Mouse (Mus musculus) ES-CJ7 (cell line): ENCODE data around the gene Nfib.

Experiments
- DNase-seq: peaks from one replicate; pipeline ENCODE4 v3.0.0; 2011; ENCODE audit warnings: low read depth, low spot score

The Nfib gene

DNA sequence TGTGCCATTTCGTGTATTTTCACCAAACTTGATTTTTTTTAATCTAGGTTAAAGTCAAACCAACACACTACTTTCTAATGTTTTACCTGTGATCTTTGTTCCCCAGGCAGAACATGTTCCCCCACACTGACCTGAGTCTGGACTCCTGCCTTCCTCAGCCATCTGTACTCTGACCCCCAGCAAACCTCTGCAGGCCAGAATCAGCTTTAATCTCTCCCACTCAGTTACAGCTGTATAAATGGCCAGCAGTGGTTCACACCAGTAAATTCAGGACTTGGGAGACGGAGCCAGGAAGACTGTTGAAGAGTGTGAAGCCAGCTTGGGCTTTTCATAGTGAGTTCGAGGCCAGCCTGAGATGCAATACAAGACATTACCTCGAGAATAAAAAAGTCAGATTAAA, 312.5 kb downstream of the Nfib start:
- DNase-seq, result no peak

DNA sequence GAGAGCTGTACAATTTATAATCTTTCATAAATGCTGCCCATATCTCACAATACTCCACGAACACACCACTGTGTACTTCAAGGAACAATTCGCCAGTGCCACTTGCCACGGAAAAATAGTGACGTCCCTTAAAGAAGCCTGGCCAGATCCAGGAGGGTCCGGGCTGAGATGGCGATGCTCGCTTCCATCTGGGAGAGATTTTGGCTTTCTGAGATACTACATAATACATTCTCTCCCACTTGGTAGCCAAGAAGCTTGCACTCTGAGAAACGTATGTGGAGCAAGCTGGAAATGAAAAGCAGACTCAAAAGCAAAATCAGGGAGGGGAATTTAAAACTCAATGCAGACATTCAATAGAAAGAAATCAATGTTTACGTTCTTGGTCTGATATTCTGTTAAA, 313.1 kb downstream of the Nfib start:
- no peak for DNase-seq

- DNase-seq, result no peak
These were observed 313.7 kb downstream of the Nfib start for GRCm38 (mm10) chr4:82391726-82392472.

- no peak for DNase-seq
These were observed 315.0 kb downstream of the Nfib start for GRCm38 (mm10) chr4:82390545-82390944.

DNA sequence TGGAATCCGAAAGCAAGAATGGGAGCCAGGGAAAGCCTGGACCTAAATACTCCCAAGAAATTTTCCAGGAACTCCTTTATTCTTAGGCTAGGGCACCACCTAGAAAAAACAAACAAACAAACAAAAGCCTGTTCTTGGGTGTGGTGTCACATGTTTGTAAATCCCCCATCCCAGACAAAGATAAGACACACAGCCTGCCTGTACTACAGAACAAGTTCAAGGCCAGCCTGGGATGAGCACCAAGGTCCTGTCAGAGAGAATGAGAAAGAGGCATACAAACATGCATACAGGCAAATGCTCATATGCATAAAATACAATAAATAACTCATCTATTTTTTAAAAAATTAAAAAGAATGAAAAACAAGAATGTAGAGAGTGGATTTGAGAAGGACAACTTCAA, 315.7 kb downstream of the Nfib start:
- DNase-seq, result no peak

GRCm38 (mm10) chr4:82387620-82388019, 317.9 kb downstream of the Nfib start:
- DNase-seq, result no peak

DNA sequence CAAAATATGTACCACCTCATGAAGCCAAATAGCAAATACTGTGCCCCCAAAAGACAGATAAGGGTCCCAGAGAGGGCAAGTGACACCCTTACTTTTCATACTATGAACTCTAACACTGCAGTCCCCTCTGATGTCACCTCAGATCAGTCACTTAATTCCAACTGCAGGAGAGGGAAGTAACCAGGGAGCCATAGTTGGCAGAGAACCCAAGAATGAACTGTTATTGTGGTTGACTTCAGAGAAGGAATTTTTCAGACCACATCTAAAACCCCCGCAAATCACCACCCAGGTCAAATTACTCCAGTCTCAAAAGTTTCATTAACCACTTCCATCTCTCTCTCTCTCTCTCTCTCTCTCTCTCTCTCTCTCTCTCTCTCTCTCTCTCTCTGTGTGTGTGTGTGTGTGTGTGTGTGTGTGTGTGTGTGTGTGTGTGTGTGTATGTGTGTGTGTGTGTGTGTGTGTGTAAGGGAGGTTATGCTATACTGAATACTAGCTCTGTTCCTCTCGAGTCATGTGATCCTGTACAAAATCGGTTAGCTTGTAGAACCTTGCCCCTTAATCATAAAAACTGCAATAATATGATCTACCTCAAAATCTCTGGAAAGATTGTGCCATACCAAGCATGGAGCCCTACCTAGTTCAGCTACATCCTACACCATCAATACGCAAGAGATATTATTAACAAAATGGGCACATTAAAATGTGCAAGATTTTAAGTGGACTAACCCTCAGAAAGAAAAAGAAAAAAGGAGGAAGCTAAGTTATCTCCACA, 319.1 kb downstream of the Nfib start:
- DNase-seq, result no peak

DNA sequence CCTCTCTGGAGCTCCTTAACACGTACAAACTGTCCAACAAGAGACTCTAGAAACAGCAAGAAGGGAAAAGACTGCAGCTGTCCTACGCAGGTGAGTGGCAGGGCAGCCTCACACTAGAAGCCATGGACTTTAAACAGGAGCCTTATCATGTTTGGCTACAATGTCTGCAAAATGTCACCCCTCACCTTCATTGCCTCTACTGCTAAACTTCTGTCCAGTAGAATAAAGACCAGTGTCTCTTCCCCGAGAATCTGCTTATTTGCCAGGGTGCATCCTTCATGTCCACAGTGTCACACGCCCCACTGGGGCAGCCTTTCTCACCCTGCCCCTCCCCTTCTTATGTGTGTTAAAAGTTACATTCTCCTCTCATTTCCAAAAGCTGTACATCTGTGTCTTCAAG, 319.9 kb downstream of the Nfib start:
- no peak for DNase-seq

GRCm38 (mm10) chr4:82383991-82384731, 321.4 kb downstream of the Nfib start:
- DNase-seq, result no peak

- no peak for DNase-seq
These were observed 322.2 kb downstream of the Nfib start for GRCm38 (mm10) chr4:82383346-82383745.

- DNase-seq, result peak; percentile 74
These were observed 323.8 kb downstream of the Nfib start for GRCm38 (mm10) chr4:82381786-82382185.

DNA sequence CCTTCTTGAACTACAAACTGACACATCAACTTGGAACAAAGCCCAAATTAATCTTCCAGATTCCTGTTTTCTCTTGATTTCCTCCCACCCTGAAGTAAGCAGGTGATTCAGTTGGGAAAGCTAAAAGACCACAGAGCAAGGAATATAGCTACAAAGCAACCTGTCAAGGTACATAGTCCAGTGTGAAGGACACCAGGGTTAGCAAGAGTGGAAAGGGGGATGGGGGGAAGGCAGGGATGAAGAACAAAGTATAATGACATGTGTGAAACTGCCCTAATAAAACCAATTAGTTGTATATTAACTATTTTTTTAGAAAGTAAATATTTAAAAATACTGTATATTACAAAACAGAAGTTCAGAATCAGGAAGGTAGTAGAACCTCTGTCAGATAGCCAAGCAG, 325.0 kb downstream of the Nfib start:
- DNase-seq, result no peak

DNA sequence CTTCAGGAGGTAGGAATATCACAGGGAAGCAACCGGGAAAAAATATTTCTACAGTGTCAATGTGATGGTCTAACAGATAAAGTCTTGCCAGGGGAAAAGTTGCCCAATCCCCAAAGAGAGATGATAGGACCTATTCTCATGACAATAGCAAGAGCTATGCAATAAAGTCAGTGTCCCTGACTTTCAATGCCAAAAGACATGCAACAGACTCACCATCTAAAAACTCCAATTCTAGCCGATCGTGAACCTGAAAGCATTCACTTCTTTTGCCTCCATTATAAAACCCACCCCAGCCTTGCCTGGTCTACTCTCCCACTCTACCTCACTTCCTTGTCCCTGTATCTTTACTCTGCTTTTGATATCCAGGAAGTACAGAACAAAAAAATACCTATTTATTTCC, 327.5 kb downstream of the Nfib start:
- DNase-seq, result no peak

GRCm38 (mm10) chr4:82377621-82378020, 327.9 kb downstream of the Nfib start:
- no peak for DNase-seq

GRCm38 (mm10) chr4:82374560-82374959, 331.0 kb downstream of the Nfib start:
- DNase-seq, result no peak

GRCm38 (mm10) chr4:82372217-82372616, 333.3 kb downstream of the Nfib start:
- DNase-seq, result no peak

DNA sequence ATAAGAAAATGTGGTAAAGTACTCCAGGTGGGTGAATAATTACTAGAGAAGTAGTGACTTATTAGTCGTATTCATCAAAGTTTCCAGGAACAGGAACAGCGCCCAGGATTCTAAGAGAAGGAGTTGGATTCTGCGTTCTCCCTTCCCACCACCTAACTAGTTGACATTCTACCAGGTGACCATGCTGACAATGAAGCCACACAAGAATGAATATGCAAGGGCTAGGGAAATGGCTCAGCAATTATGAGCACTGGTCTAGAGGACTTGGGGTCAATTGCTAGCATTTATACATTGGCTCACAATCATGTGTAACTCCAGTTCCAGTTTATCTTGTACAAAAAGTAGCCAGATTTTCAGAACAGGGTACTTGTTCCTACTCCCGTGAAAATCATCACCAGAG, 334.1 kb downstream of the Nfib start:
- DNase-seq, result no peak

DNA sequence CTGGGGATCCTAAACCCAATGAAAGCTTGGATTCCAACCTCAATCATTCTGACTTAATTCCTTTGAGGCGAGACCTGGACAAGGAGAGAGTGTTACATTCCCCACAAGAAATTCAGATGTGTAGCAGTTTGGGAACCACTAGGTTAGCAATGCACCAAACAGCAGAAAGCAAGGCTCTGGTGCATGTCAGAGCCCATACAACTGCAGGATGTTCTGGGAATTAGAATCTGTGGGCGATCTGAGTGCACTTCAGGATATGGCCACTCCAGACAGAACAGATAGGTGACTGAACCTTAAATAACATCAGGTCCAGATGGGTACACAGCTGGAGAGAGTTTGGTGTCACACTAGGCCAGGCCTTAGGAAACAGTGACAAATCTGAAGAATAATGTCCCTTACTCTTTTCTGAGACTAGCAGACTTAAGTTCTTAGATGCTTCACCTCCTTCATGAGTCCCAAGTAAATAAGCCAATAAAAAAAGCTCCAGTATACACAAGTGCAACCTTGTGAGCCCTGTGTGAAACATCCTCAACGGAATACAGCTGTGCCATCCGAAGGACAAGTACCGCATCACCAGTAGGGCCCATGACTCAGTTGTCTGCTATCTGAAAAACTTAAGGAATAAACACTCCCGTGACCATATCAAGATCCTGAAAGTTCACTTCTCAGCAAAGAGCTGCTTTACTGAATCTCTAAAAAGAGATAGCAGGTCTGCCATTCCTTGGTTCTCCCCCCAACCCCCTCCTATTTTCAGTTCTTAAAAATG, 336.4 kb downstream of the Nfib start:
- no peak for DNase-seq

- peak; percentile 52 for DNase-seq
These were observed 337.3 kb downstream of the Nfib start for GRCm38 (mm10) chr4:82368091-82368775.

DNA sequence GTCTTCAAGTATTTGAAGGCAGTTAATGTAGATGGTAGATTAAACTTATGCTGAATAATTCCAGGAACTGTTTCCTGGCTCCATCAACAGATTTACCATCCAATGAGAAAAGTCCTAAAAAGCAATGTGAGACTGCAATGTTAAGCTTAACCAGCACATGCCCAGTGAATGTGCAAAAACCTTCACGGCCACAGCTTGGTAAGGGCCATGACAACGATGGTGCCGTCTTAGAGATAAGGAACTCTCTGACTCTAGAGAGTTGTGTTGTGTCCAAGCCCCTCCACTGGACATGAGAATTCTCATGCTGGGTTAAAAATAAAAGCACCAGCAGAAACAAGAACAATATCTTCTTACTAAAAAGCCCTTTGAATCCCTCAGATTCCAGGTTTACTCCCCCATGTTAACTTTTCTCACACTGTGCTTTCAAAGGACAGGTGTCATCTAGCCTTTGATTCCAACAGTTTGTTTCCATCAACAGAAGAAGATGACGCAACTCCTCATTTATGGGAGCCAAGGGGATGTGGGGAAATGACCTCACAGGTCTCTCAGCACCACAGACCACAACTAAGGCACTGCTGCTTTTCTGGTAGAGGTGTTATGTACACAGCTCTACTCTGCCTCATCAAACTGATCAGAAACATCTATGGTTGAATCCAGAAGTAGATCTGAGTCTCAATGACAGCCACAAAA, 340.7 kb downstream of the Nfib start:
- DNase-seq, result no peak

- no peak for DNase-seq
These were observed 341.6 kb downstream of the Nfib start for GRCm38 (mm10) chr4:82363951-82364350.
